Mouse (Mus musculus) Patski (cell line): ENCODE results near the gene Hprt. TPM values are rescaled to one million over a fixed set of nuclear protein-coding genes. Genes with fewer than 3 reads are reported as not detected.

ENCODE experiments used
- ATAC-seq: fragments of 100-300 bp; one replicate; pipeline ENCODE4 v1.8.0; 2021
- CTCF ChIA-PET: fragments of 350-600 bp; sonication (Branson Sonifier 250); formaldehyde crosslinking; loops from one replicate; lab custom pipeline; 2022; ENCODE audit warnings: inconsistent platforms; lab: Charles Lee
- POLR2A ChIA-PET: fragments of 350-600 bp; sonication (Branson Sonifier 250); formaldehyde crosslinking; loops from one replicate; lab custom pipeline; 2022; ENCODE audit warnings: antibody characterized with exemption, inconsistent platforms; lab: Charles Lee
- DNase-seq: peaks from one replicate; pipeline ENCODE4 v3.0.0-alpha.2; 2011; ENCODE audit warnings: low read depth, low spot score
- H3K27me3 ChIP-seq: fragments of 371-371 bp; one replicate; pipeline ENCODE4 v1.5.1; 2021
- CTCF ChIP-seq: fragments of 100-300 bp; IDR thresholded peaks from one replicate; pipeline ENCODE4 v1.5.1; 2021
- in situ Hi-C: fragments of 300-500 bp; cut with MboI; formaldehyde crosslinking; loops from 3 replicates; pipeline ENCODE4 v1.11.1; 2018; ENCODE audit warnings: low pct_unique_long_range_greater_than_20kb, mixed read lengths
- polyA plus RNA-seq: library from polyadenylated mRNA; unstranded; gene quantifications from one replicate; pipeline ENCODE4 v1.2.3, GENCODE M21; 2021

The Hprt gene
- polyA plus RNA-seq, 1 experiment from 2014 or later, result 131 TPM

GRCm38 (mm10) chrX:53039651-53040050 is 51.7 kb downstream of the Hprt start:
- TF ChIP-seq CTCF, result no peak
- in situ Hi-C loops, result no loop called here
- DNase-seq, result no peak

GRCm38 (mm10) chrX:53040138-53040537 is 52.2 kb downstream of the Hprt start:
- ChIA-PET POLR2A (no interaction called here), CTCF (interaction anchor here (1.4 kb wide), 1 partner anchor 16 kb away, joined by 3 read pairs; no protein-coding TSS in a partner anchor)
- TF ChIP-seq CTCF, result no peak
- ATAC-seq, result no peak
- H3K27me3 ChIP-seq, result peaks cover 2% of the 10 kb centered on the region
- in situ Hi-C loops, result no loop called here
- DNase-seq, result no peak

More at GRCm38 (mm10) chrX:53039651-53040050, 51.7 kb downstream of the Hprt start:
- peaks cover 2% of the 10 kb centered on the region for H3K27me3 ChIP-seq
- CTCF ChIA-PET, result interaction anchor here (0.8 to 1.4 kb wide), 2 partner anchors 10 to 16 kb away, joined by 3 read pairs; no protein-coding TSS in a partner anchor
- POLR2A ChIA-PET, result no interaction called here
- ATAC-seq, result no peak

DNA sequence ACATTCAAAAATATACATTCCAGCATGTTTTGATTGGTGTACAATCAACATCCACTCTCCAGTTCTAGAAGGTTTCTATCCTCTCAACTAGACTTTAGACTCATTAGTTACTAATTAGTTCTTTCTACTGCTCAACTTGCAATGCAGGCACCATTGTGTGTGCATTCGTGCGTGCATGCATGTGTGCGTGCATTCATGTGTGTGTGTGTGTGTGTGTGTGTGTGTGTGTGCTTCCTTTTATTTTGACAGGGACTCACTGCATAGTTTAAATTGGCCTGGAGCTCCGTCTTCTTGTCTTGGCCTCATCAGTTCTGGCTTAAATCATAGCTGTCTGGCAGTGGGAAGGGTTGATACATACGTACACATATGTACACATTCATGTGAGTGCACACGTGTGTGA is 53.1 kb downstream of the Hprt start:
- H3K27me3 ChIP-seq, result peaks cover 6% of the 10 kb centered on the region
- no peak for ATAC-seq
- no peak for TF ChIP-seq CTCF
- CTCF ChIA-PET, result no interaction called here
- DNase-seq, result no peak
- in situ Hi-C loops, result no loop called here
- POLR2A ChIA-PET, result no interaction called here

GRCm38 (mm10) chrX:53045187-53045903 is 57.4 kb downstream of the Hprt start:
- CTCF ChIA-PET, result no interaction called here
- in situ Hi-C loops, result no loop called here
- POLR2A ChIA-PET, result no interaction called here
- ATAC-seq (no peak), DNase-seq (no peak)
- H3K27me3 ChIP-seq, result peaks cover 11% of the 10 kb centered on the region
- TF ChIP-seq CTCF, result no peak

DNA sequence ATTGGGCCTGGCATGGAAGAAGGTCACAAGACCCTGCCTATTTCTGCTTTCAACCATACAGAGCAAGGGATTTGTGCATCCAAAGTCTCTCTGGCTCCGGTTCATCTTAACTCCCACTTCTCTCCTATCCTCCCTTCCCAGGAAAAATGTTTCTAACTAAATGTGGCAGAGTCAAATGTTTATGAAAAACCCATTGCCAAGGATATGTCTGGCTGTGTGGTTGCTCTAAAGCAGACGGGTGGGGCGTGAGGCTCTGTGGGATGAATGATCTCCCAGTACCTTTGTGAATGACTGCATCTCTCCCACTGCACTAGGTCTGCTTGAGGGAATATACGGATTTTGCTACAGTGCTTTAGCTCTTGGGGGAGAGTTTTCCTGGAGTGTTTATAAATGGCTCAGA is 58.1 kb downstream of the Hprt start:
- no peak for ATAC-seq
- in situ Hi-C loops, result no loop called here
- POLR2A ChIA-PET, result no interaction called here
- CTCF ChIA-PET, result no interaction called here
- no peak for TF ChIP-seq CTCF
- no peak for DNase-seq
- H3K27me3 ChIP-seq, result peaks cover 11% of the 10 kb centered on the region

DNA sequence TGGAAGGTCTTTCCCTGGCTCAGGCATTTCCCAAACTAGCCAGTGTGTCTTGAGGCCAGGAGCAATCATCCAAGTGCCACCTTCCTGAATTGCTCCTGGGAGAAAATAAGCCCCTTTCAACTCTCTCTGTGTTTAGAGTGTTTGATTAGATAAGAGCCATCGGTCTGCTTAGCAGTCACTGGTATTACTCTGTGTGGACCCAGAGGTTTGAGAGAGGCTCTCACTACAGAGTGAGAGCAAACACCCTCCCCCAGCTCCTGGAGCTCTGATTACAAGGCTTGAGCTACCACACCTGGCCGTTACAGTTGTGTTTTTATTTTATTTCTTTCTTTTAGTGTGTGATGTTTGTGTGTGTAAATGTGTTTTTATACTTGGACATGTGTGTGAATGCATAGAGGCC is 59.0 kb downstream of the Hprt start:
- POLR2A ChIA-PET, result interaction anchor here (0.6 kb wide), 1 partner anchor 112 kb away, joined by 3 read pairs; no protein-coding TSS in a partner anchor
- no peak for ATAC-seq
- H3K27me3 ChIP-seq, result peaks cover 11% of the 10 kb centered on the region
- no peak for TF ChIP-seq CTCF
- no peak for DNase-seq
- in situ Hi-C loops, result no loop called here
- CTCF ChIA-PET, result interaction anchor here (1.4 kb wide), 1 partner anchor 20 kb away, joined by 5 read pairs; no protein-coding TSS in a partner anchor

- DNase-seq, result no peak
- no peak for ATAC-seq
- ChIA-PET POLR2A (no interaction called here), CTCF (interaction anchor here (0.6 kb wide), 1 partner anchor 27 kb away, joined by 3 read pairs; no protein-coding TSS in a partner anchor)
- TF ChIP-seq CTCF, result no peak
- in situ Hi-C loops, result no loop called here
- peaks cover 11% of the 10 kb centered on the region for H3K27me3 ChIP-seq
These were observed 61.3 kb downstream of the Hprt start for GRCm38 (mm10) chrX:53049196-53049595.

- peaks cover 14% of the 10 kb centered on the region for H3K27me3 ChIP-seq
- DNase-seq (no peak), ATAC-seq (no peak)
- in situ Hi-C loops, result no loop called here
- ChIA-PET CTCF (interaction anchor here (0.8 kb wide), 1 partner anchor 11 kb away, joined by 3 read pairs; no protein-coding TSS in a partner anchor), POLR2A (no interaction called here)
- no peak for TF ChIP-seq CTCF
These were observed 62.4 kb downstream of the Hprt start for GRCm38 (mm10) chrX:53050353-53050752.

DNA sequence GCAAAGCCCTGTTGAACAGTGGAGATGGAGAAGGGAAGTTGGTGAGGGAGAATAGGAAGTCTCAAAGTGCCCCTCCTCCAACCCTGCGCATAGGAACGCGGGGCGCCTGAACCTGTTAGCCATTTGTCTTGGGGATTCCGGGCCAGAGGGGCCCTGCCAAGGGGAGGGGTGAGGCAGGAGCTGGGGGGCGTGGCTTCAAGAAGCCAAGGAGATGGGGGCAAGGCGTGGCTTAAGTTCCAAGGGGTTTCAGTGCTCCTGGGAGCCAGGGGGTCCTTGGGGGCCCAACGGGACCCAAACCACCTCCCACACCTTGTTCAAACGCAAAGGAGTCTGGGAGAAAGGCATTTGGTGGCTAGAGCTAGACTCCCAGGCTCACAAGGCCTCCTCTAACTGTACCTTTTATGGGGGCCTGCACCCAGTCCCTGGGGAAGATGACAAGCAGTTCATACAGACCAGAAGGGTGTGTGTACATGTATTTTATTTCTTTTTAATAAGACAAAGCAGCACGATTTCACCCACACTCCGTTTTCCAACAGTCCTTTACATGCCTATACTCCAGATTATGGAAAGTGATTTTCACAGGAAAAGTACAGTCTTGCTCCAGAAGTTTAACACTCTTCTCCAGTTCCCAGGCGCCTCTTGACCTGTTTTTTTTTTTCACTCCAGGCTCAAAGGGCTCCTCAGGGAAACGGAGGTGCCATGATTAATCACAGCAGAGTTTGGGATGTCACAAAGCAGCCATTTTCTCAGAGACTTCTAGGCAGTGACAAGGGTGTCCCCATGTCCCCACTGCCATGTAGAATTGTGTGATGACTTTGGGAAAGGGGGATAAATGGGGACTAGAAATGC is 64.9 kb downstream of the Hprt start:
- no peak for ATAC-seq
- DNase-seq, result no peak

GRCm38 (mm10) chrX:53053885-53054284 is 65.9 kb downstream of the Hprt start:
- in situ Hi-C loops, result no loop called here
- DNase-seq (no peak), ATAC-seq (no peak)
- no peak for TF ChIP-seq CTCF
- ChIA-PET POLR2A (no interaction called here), CTCF (no interaction called here)
- H3K27me3 ChIP-seq, result peaks cover 3% of the 10 kb centered on the region

More for the DNA sequence above, 64.9 kb downstream of the Hprt start:
- no peak for TF ChIP-seq CTCF
- POLR2A ChIA-PET, result no interaction called here
- in situ Hi-C loops, result no loop called here
- CTCF ChIA-PET, result no interaction called here
- peaks cover 8% of the 10 kb centered on the region for H3K27me3 ChIP-seq

DNA sequence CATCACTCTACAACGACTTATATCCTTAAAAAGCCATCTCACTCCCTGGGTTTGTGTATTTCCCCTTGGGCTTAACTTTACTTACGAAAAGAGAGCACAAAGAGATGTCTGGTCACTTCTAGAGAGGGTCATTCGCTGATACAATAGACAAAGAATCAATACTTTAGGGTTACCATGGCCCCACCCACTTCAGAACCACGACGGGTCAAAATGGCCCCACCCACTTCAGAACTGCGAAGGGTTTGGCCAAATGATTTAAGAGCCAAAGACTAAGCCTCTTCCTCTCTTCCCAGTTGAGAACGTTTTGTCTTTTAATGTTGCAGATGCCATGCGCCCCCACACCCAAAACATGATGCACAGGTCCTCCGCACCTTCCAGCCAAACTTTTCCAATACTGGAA is 67.8 kb downstream of the Hprt start:
- no peak for TF ChIP-seq CTCF
- H3K27me3 ChIP-seq, result peaks cover 3% of the 10 kb centered on the region
- ATAC-seq (no peak), DNase-seq (no peak)
- ChIA-PET CTCF (no interaction called here), POLR2A (no interaction called here)
- in situ Hi-C loops, result no loop called here
